In the genomic region with DNA sequence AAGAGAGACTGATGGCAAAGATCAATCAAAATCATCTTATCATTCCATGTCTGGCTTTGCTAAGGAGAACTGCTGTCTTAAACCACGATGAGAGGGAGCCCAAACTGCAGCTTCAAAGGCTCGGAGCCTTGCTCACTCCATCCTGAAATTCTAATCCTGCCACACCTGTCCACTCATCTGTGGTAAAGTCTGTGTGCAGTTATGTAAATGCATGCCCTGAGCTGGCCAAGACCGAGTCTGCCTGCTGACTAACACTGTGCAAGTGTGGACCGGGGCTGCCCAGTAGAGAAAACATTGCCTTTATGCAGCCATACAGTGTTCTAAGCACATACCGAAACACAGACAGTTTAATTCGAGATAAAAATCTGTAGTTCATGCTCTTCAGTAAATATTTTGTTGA, we compare ENCODE assay signal across 19 mouse cellular contexts.
"Had no signal": no experiment of that assay in that cellular context is flagged by ENCODE, and none has a peak within 500 bp of the region (broad histone marks: within the 10 kb centered on the region; RNA-seq: fewer than 3 reads in every experiment).

No protein-coding gene starts in this region.

- H3K4me1 ChIP-seq: liver, embryonic 15.5 days; lung, embryonic 15.5 days; megakaryocyte, embryonic 14.5 days; stomach, embryonic 15.5 days had no signal

- H3K27ac ChIP-seq: liver, embryonic 15.5 days; lung, embryonic 15.5 days; macrophage; midbrain, embryonic 13.5 days; midbrain, embryonic 15.5 days; neural tube, embryonic 12.5 days; stomach, embryonic 15.5 days; stomach, postnatal 0 days had no signal

- H3K4me3 ChIP-seq: liver, embryonic 15.5 days; lung, embryonic 15.5 days; megakaryocyte, embryonic 14.5 days; midbrain, embryonic 13.5 days; midbrain, embryonic 15.5 days; neural tube, embryonic 12.5 days; stomach, embryonic 15.5 days had no signal

- ATAC-seq: liver, postnatal 0 days; lung, postnatal 0 days; midbrain, embryonic 13.5 days; midbrain, embryonic 15.5 days had no signal

- H3K9ac ChIP-seq: liver, embryonic 15.5 days; liver, postnatal 0 days; lung, embryonic 15.5 days; midbrain, embryonic 13.5 days; midbrain, embryonic 15.5 days; neural tube, embryonic 12.5 days; stomach, embryonic 15.5 days had no signal

- H3K4me2 ChIP-seq: liver, embryonic 15.5 days; lung, embryonic 15.5 days; midbrain, embryonic 11.5 days; midbrain, embryonic 13.5 days; midbrain, embryonic 15.5 days; neural tube, embryonic 12.5 days; stomach, embryonic 15.5 days had no signal

- H3K9me3 ChIP-seq: liver, embryonic 15.5 days; lung, embryonic 15.5 days; midbrain, embryonic 13.5 days; midbrain, embryonic 15.5 days; neural tube, embryonic 12.5 days; stomach, embryonic 15.5 days had no signal

- H3K36me3 ChIP-seq: liver, embryonic 15.5 days; lung, embryonic 15.5 days; midbrain, embryonic 13.5 days; midbrain, embryonic 15.5 days; neural tube, embryonic 12.5 days; stomach, embryonic 15.5 days had no signal

- H3K27me3 ChIP-seq: liver, embryonic 15.5 days; lung, embryonic 15.5 days; megakaryocyte, embryonic 14.5 days; midbrain, embryonic 13.5 days; midbrain, embryonic 15.5 days; neural tube, embryonic 12.5 days; stomach, embryonic 15.5 days had no signal

- DNase-seq: liver, postnatal 0 days; lung, adult 2 months; lung, postnatal 14 days; lung, postnatal 36 days; right cerebral cortex, postnatal 14 days; thymus, adult 2 months; thymus, postnatal 25 days; thymus, postnatal 4 days had no signal
